Mouse (Mus musculus) testis, adult 2 months (tissue): Measurements from ENCODE around the gene Cntnap5c.

Experiments used
- CTCF ChIP-seq: fragments of 200-500 bp; IDR thresholded peaks from 2 replicates; pipeline ENCODE4 v1.5.1; 2012; ENCODE audit warnings: low read depth, mild to moderate bottlenecking, inconsistent platforms, low read length, moderate library complexity; ENCODE audit not compliant: control insufficient read depth, insufficient read depth, insufficient replicate concordance
- POLR2A ChIP-seq: fragments of 200-500 bp; IDR thresholded peaks from 2 replicates; pipeline ENCODE4 v1.6.1; 2012; ENCODE audit warnings: low read depth, mild to moderate bottlenecking, inconsistent platforms, low read length, moderate library complexity; ENCODE audit not compliant: control insufficient read depth

DNA sequence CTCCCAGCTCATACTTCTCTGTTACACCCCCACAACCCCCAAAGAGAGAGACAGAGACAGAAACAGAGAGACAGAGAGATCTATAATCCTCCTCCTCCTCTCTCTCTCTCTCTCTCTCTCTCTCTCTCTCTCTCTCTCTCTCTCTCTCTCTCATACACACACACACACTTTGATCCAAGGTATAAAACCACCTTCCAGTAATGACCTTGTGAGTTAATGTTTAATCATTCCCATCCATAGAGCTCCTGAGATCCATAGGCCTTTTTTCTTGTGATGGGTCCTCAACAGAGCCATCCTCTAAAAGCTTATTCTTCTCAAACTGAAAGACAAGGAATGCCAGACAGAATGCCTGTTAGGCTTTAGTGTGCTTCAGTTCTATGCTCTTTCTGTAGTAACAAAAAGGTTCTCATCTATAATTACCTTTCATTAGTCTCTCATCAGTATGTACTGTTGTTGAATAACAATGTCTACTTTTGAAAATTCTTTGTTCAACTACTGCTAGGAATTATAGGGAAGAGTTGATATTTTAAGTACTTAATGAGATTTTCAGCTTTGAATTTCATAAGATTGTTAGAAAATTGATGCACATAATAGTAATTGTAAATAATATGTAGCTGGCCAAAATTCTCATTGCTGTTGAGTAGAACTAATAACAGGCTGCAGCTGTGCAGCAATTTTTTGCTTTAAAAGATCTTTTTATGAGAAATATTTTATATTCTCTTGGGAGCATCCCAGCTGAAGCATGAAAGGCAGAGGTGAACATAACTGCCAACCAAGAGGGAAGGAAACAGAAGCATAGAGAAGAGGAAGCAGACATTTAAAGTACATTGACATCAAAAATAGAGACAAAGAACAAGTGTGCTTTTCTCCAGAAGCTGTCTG is 68.0 kb downstream of the Cntnap5c start:
- TF ChIP-seq CTCF (no peak), POLR2A (no peak)
